Mouse (Mus musculus) kidney, embryonic 16.5 days (tissue): ENCODE data around the gene Adam19. TPM values are rescaled to one million over a fixed set of nuclear protein-coding genes. Genes with fewer than 3 reads are reported as not detected.

ENCODE experiments used
- ATAC-seq: fragments of 200-750 bp; cut with Nextera tagmentation; 2 replicates; pipeline ENCODE4 v1.8.0; 2017; ENCODE audit warnings: moderate TSS enrichment; ENCODE audit not compliant: low FRiP score, low TSS enrichment
- H3K27ac ChIP-seq: fragments of 300-500 bp; sonication (generic); 2 replicates; pipeline ENCODE4 v1.5.1; 2014; ENCODE audit warnings: low read length
- H3K27me3 ChIP-seq: fragments of 300-500 bp; sonication (generic); 2 replicates; pipeline ENCODE4 v1.6.1; 2014; ENCODE audit warnings: low read length, control low read depth, mixed read lengths; ENCODE audit not compliant: insufficient read depth
- H3K36me3 ChIP-seq: fragments of 300-500 bp; sonication (generic); 2 replicates; pipeline ENCODE4 v1.6.1; 2014; ENCODE audit warnings: low read length, control low read depth, mixed read lengths; ENCODE audit not compliant: insufficient read depth
- H3K4me1 ChIP-seq: fragments of 300-500 bp; sonication (generic); 2 replicates; pipeline ENCODE4 v1.6.1; 2014; ENCODE audit warnings: low read length, control low read depth, mixed read lengths; ENCODE audit not compliant: insufficient read depth
- H3K4me2 ChIP-seq: fragments of 300-500 bp; sonication (generic); replicated peaks from 2 replicates; pipeline ENCODE4 v1.6.1; 2014; ENCODE audit warnings: low read depth, low read length
- H3K4me3 ChIP-seq: fragments of 300-500 bp; sonication (generic); 2 replicates; pipeline ENCODE4 v1.5.1; 2014; ENCODE audit warnings: mild to moderate bottlenecking, low read length
- H3K9ac ChIP-seq: fragments of 300-500 bp; sonication (generic); replicated peaks from 2 replicates; pipeline ENCODE4 v1.6.1; 2014; ENCODE audit warnings: low read length
- H3K9me3 ChIP-seq: fragments of 300-500 bp; sonication (generic); 2 replicates; pipeline ENCODE4 v1.6.1; 2016; ENCODE audit warnings: low read length, control low read depth
- WGBS: fragments of 180-500 bp; shearing (Covaris S2); extraction: QIAGEN DNeasy Blood & Tissue Kit; methylation state at CpG from one replicate; pipeline ENCODE4 v1.1.7; 2014; 5-methylcytosine and 5-hydroxymethylcytosine counted together
- polyA plus RNA-seq: library from polyadenylated mRNA; unstranded; fragments of >200 nt; fragmentation: Nextera tagmentation; extraction: Ambion mirVana; gene quantifications from 2 replicates; pipeline ENCODE4 v1.2.1, GENCODE M21; 2015

Gene Adam19
- polyA plus RNA-seq, 1 experiment from 2014 or later: 16.5 TPM

- no peak for ATAC-seq
- H3K9ac ChIP-seq: no peak overlapping the region
- no peaks in the 10 kb centered on the region for H3K27me3 ChIP-seq
- no peak overlapping the region for H3K4me3 ChIP-seq
- no peaks in the 10 kb centered on the region for H3K9me3 ChIP-seq
- WGBS: 70% methylated on average over 8 of the region's 8 CpGs
- H3K27ac ChIP-seq: no peak overlapping the region
- H3K36me3 ChIP-seq: 0 out of 2 replicates have a peak, but pooled peaks cover 4% of the 10 kb centered on the region
- H3K4me1 ChIP-seq: peaks cover 50% of the 10 kb centered on the region
- H3K4me2 ChIP-seq: no peak overlapping the region
Measured at GRCm38 (mm10) chr11:46070789-46071188, 15.0 kb downstream of the Adam19 start.

DNA sequence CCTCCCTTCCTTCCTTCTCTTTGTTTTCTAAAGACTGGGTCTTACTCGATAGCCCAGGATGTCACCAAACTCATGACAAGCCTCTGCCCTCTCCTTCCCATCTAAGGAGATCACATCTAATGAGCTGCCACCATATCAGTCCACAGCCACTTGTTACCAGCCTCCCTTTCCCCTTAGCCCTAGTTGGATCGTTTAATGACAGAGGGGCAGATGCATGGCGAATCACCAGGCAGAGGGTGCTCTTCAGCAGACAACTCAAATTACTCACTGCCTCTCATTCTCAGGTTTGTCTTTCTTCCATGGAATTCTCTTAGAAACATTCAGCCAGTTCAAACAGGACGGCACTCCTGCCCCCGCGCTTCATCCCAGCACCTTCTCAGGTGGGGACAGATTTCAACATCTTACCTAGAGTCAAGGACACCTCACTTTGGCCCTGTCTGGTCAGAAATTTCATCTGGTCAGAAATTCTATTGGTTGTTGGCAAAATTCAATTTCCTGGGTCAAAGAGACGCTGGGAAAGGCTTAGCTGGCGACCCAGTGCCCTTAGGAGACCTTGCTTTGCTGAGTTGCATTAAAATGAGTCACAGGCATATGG, 16.8 kb downstream of the Adam19 start:
- H3K9me3 ChIP-seq: no peaks in the 10 kb centered on the region

GRCm38 (mm10) chr11:46073061-46073849, 17.5 kb downstream of the Adam19 start:
- Histone ChIP-seq H3K4me3 (no peak overlapping the region), H3K4me1 (peaks cover 50% of the 10 kb centered on the region), H3K27ac (peak overlapping the region; percentile 21; the same call in 1 of the 2 replicates), H3K36me3 (peaks cover 12% of the 10 kb centered on the region), H3K9me3 (no peaks in the 10 kb centered on the region), H3K4me2 (no peak overlapping the region), H3K27me3 (no peaks in the 10 kb centered on the region), H3K9ac (no peak overlapping the region)
- peak; percentile 40; the same call in 1 of the 2 replicates for ATAC-seq
- 33% methylated on average over 15 of the region's 15 CpGs for WGBS

More for the DNA sequence above, 16.8 kb downstream of the Adam19 start:
- H3K27me3 ChIP-seq: no peaks in the 10 kb centered on the region
- no peak overlapping the region for H3K9ac ChIP-seq
- H3K4me1 ChIP-seq: peaks cover 50% of the 10 kb centered on the region
- no peak overlapping the region for H3K4me3 ChIP-seq
- 55% methylated on average over 8 of the region's 8 CpGs for WGBS
- peak overlapping the region; percentile 21; the same call in 1 of the 2 replicates for H3K27ac ChIP-seq
- H3K36me3 ChIP-seq: peaks cover 7% of the 10 kb centered on the region; the same call in 1 of the 2 replicates
- no peak overlapping the region for H3K4me2 ChIP-seq
- no peak for ATAC-seq

GRCm38 (mm10) chr11:46073850-46074688, 18.3 kb downstream of the Adam19 start:
- H3K4me2 ChIP-seq: no peak overlapping the region
- H3K4me1 ChIP-seq: peaks cover 44% of the 10 kb centered on the region
- H3K9ac ChIP-seq: no peak overlapping the region
- H3K27ac ChIP-seq: peak overlapping the region; percentile 21; the same call in 1 of the 2 replicates
- H3K9me3 ChIP-seq: no peaks in the 10 kb centered on the region
- H3K4me3 ChIP-seq: no peak overlapping the region
- 78% methylated on average over 17 of the region's 17 CpGs for WGBS
- peaks cover 17% of the 10 kb centered on the region for H3K36me3 ChIP-seq
- no peak for ATAC-seq
- H3K27me3 ChIP-seq: no peaks in the 10 kb centered on the region

- Histone ChIP-seq H3K36me3 (peaks cover 17% of the 10 kb centered on the region), H3K27ac (no peak overlapping the region), H3K9me3 (no peaks in the 10 kb centered on the region), H3K4me1 (peaks cover 31% of the 10 kb centered on the region), H3K4me2 (no peak overlapping the region), H3K27me3 (no peaks in the 10 kb centered on the region), H3K4me3 (no peak overlapping the region), H3K9ac (no peak overlapping the region)
- 92% methylated on average over 3 of the region's 3 CpGs for WGBS
- no peak for ATAC-seq
Measured at GRCm38 (mm10) chr11:46075507-46075906, 19.7 kb downstream of the Adam19 start.

DNA sequence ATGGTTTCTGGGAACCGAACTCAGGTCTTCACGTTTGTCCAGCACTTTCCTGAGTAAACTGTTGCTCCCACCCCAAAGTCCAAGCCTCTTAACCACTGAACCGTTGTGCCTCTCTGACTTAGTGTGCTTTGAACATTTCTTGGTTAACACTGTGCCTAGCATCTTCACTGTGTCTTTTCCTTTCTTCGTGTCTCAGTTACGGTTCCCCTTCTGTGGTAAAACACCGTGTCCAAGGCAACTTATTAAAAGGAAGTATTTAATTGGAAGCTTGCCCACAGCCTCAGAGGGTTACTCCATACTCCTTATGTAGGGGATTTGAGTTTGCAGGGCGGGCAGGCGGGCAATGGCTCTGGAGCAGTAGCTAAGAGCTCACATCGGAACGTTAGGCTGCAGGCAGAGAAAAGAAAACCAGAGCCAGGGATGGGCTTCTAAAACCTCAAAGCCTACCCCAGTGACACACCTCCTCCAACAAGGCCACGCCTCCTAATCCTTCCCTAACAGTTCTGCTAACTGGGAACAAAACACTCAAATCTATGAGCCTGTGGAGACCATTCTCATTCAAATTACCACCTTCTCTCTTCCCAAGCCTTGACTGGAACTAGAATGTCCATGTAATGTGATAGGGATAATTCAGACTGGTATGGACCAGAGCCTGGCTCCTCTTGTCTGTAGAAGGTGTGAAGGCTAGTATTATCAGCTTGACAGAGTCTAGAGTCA, 20.8 kb downstream of the Adam19 start:
- Histone ChIP-seq H3K9ac (no peak overlapping the region), H3K4me3 (no peak overlapping the region), H3K9me3 (no peaks in the 10 kb centered on the region), H3K27me3 (no peaks in the 10 kb centered on the region), H3K4me2 (no peak overlapping the region), H3K4me1 (peaks cover 22% of the 10 kb centered on the region), H3K27ac (peak overlapping the region; percentile 37), H3K36me3 (peaks cover 17% of the 10 kb centered on the region)
- WGBS: 91% methylated on average over 11 of the region's 11 CpGs
- no peak for ATAC-seq

- WGBS: 81% methylated on average over 5 of the region's 5 CpGs
- Histone ChIP-seq H3K4me3 (no peak overlapping the region), H3K4me1 (peaks cover 20% of the 10 kb centered on the region), H3K9me3 (no peaks in the 10 kb centered on the region), H3K9ac (no peak overlapping the region), H3K27ac (peak overlapping the region; percentile 37), H3K27me3 (no peaks in the 10 kb centered on the region), H3K4me2 (no peak overlapping the region), H3K36me3 (peaks cover 17% of the 10 kb centered on the region)
- ATAC-seq: peak; percentile 39; the same call in 1 of the 2 replicates
Measured at GRCm38 (mm10) chr11:46077304-46077703, 21.5 kb downstream of the Adam19 start.

- 74% methylated on average over 7 of the region's 7 CpGs for WGBS
- H3K9me3 ChIP-seq: no peaks in the 10 kb centered on the region
- no peak overlapping the region for H3K4me2 ChIP-seq
- no peak overlapping the region for H3K4me3 ChIP-seq
- ATAC-seq: peak; percentile 78
- peaks cover 15% of the 10 kb centered on the region for H3K4me1 ChIP-seq
- no peaks in the 10 kb centered on the region for H3K27me3 ChIP-seq
- H3K9ac ChIP-seq: no peak overlapping the region
- H3K36me3 ChIP-seq: peaks cover 17% of the 10 kb centered on the region
- H3K27ac ChIP-seq: no peak overlapping the region
Measured at GRCm38 (mm10) chr11:46077732-46078375, 22.1 kb downstream of the Adam19 start.

- H3K27ac ChIP-seq: no peak overlapping the region
- peaks cover 9% of the 10 kb centered on the region for H3K4me1 ChIP-seq
- H3K4me3 ChIP-seq: no peak overlapping the region
- H3K9ac ChIP-seq: no peak overlapping the region
- no peak overlapping the region for H3K4me2 ChIP-seq
- no peaks in the 10 kb centered on the region for H3K27me3 ChIP-seq
- no peaks in the 10 kb centered on the region for H3K9me3 ChIP-seq
- ATAC-seq: no peak
- 83% methylated on average over 2 of the region's 2 CpGs for WGBS
- H3K36me3 ChIP-seq: peaks cover 17% of the 10 kb centered on the region
Measured at GRCm38 (mm10) chr11:46081075-46081474, 25.3 kb downstream of the Adam19 start.
